Mouse (Mus musculus): ENCODE data around the gene Impdh2.

- TF ChIP-seq GABPA (IDR thresholded peaks at IDR 0.05; ENCODE audit: insufficient replicate concordance, low read depth, low read length) = no peak
- TF ChIP-seq PAX5 (IDR thresholded peaks at IDR 0.05; ENCODE audit: low read length) = no peak
- TF ChIP-seq POLR2A (IDR thresholded peaks at IDR 0.05; ENCODE audit: low read depth, low read length) = no peak
- no peak for TF ChIP-seq ZKSCAN1 (IDR thresholded peaks at IDR 0.05; ENCODE audit: borderline replicate concordance, low read depth, low read length)
- no peak for TF ChIP-seq JUND (conservative IDR thresholded peaks at IDR 0.05; ENCODE audit: low read depth, low read length)
- no peak for TF ChIP-seq TCF12 (IDR thresholded peaks at IDR 0.05; ENCODE audit: low read depth, low read length)
- TF ChIP-seq MAX (IDR thresholded peaks at IDR 0.05; ENCODE audit: low read length) = no peak
- TF ChIP-seq RCOR1 (conservative IDR thresholded peaks at IDR 0.05; ENCODE audit: low read depth, low read length) = no peak
- no peak for TF ChIP-seq MAFK (IDR thresholded peaks at IDR 0.05; ENCODE audit: insufficient replicate concordance, low read length)
- no peak for TF ChIP-seq E2F4 (IDR thresholded peaks at IDR 0.05; ENCODE audit: insufficient replicate concordance, low read depth, low read length)
- no peak for TF ChIP-seq MAZ (IDR thresholded peaks at IDR 0.05; ENCODE audit: low read depth, low read length)
- TF ChIP-seq CTCF (conservative IDR thresholded peaks at IDR 0.05 in 1 of 2, IDR thresholded peaks at IDR 0.05 in 1 of 2; ENCODE audit: low read depth in 2 of 2, low read length in 2 of 2) = no peak
- no peak for TF ChIP-seq EP300 (IDR thresholded peaks at IDR 0.05; ENCODE audit: low read length)
- TF ChIP-seq SMC3 (IDR thresholded peaks at IDR 0.05; ENCODE audit: low read depth, low read length) = no peak
Measured at GRCm38 (mm10) chr9:108530954-108531353, 29.1 kb upstream of the Impdh2 start.
